9 mouse cellular contexts compared by ENCODE assay signal in the genomic region with DNA sequence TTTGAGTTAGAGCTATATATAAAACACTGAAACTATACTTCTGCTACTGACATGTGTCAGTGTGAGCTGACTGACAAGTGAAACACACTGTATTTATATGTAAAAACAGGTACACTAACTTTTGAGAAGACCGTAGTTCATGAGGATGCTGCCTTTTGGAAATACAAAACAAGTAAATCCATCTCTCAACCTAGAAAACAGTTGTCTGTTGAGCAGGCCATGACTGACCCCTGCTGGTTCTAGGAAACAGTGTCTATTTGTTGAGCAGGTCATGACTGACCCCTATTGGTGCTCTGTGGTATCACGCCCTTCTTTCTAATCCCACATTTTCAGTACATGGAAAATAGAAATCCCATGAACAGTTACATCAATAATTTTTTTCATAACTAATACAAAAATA. TPM values are rescaled to one million over a fixed set of nuclear protein-coding genes. Genes with fewer than 3 reads are reported as not detected.
DNase-seq lines count a peak whose midpoint lies in the region; ATAC-seq and TF ChIP-seq lines count a peak whose summit lies in the region.
"Had no signal": no experiment of that assay in that cellular context is flagged by ENCODE, and none has a peak within 500 bp of the region (broad histone marks: within the 10 kb centered on the region; RNA-seq: fewer than 3 reads in every experiment).

No protein-coding gene starts in this region.

- H3K27ac ChIP-seq in heart, embryonic 13.5 days (replicated peaks) = peak overlapping the region; percentile 69
- H3K27ac ChIP-seq in lung, embryonic 16.5 days (ENCODE audit: low read length) = no peak overlapping the region
- H3K27ac ChIP-seq: neural tube, embryonic 13.5 days had no signal

- DNase-seq in G1E (ENCODE audit: low spot score) = peak; percentile 5
- peak; percentile 63 for DNase-seq in brain, embryonic 18.5 days (ENCODE audit: low read depth, low spot score)
- peak; percentile 40 for DNase-seq in large intestine, adult 2 months (ENCODE audit: low read depth, low spot score)
- DNase-seq in retina, embryonic 14.5 days (ENCODE audit: low spot score) = peak; percentile 92
- DNase-seq in thymus, postnatal 4 days = peak; percentile 76

- peak overlapping the region; percentile 21; the same call in 1 of the 2 replicates for H3K9ac ChIP-seq in heart, embryonic 13.5 days
- no peak overlapping the region for H3K9ac ChIP-seq in lung, embryonic 16.5 days (ENCODE audit: low read length)
- H3K9ac ChIP-seq: neural tube, embryonic 13.5 days had no signal

- ATAC-seq in G1E (ENCODE audit: extremely low read depth, insufficient number of reproducible peaks, low FRiP score, poor library complexity, severe bottlenecking) = peak; percentile 75
- ATAC-seq in erythroid progenitor cell, adult 5-6 weeks (replicated peaks; ENCODE audit: low FRiP score, poor library complexity, severe bottlenecking) = peak; percentile 80; the same call in 1 of the 2 replicates
- no peak for ATAC-seq in heart, embryonic 13.5 days (ENCODE audit: extremely low read depth, insufficient number of reproducible peaks, low FRiP score, low TSS enrichment)
- peak; percentile 70; the same call in 1 of the 2 replicates for ATAC-seq in lung, embryonic 16.5 days (ENCODE audit: low read depth)

- 13% methylated on average over 2 of the region's 2 CpGs for WGBS in heart, embryonic 13.5 days
- WGBS in large intestine, adult 2 months = 9% methylated on average over 2 of the region's 2 CpGs
- WGBS in lung, embryonic 16.5 days = 12% methylated on average over 2 of the region's 2 CpGs

- H3K4me2 ChIP-seq in heart, embryonic 13.5 days = 0 out of 2 replicates have a peak overlapping the region, but pooled peaks have one; percentile 20
- H3K4me2 ChIP-seq in lung, embryonic 16.5 days (ENCODE audit: low read depth, low read length) = no peak overlapping the region
- H3K4me2 ChIP-seq: neural tube, embryonic 13.5 days had no signal

- H3K36me3 ChIP-seq in G1E (replicated peaks) = peaks cover 28% of the 10 kb centered on the region
- peaks cover 9% of the 10 kb centered on the region for H3K36me3 ChIP-seq in heart, embryonic 13.5 days
- H3K36me3 ChIP-seq in lung, embryonic 16.5 days (ENCODE audit: control insufficient read depth, insufficient read depth, low read length) = no peaks in the 10 kb centered on the region; the same call in 1 of the 2 replicates

- no peak overlapping the region for H3K4me3 ChIP-seq in G1E (ENCODE audit: low read depth, low read length)
- H3K4me3 ChIP-seq in heart, embryonic 13.5 days = no peak overlapping the region
- no peak overlapping the region for H3K4me3 ChIP-seq in lung, embryonic 16.5 days (ENCODE audit: low read length)
- H3K4me3 ChIP-seq: neural tube, embryonic 13.5 days had no signal

- H3K27me3 ChIP-seq in G1E (ENCODE audit: insufficient read depth, low read length) = no peaks in the 10 kb centered on the region
- H3K27me3 ChIP-seq in heart, embryonic 13.5 days (replicated peaks) = no peaks in the 10 kb centered on the region
- H3K27me3 ChIP-seq in lung, embryonic 16.5 days (ENCODE audit: control insufficient read depth, insufficient read depth, low read depth, low read length) = no peaks in the 10 kb centered on the region
- H3K27me3 ChIP-seq: neural tube, embryonic 13.5 days had no signal

- H3K9me3 ChIP-seq in G1E (replicated peaks) = no peaks in the 10 kb centered on the region
- no peaks in the 10 kb centered on the region for H3K9me3 ChIP-seq in heart, embryonic 13.5 days
- H3K9me3 ChIP-seq in lung, embryonic 16.5 days (ENCODE audit: control insufficient read depth, low read length) = no peaks in the 10 kb centered on the region
- H3K9me3 ChIP-seq: neural tube, embryonic 13.5 days had no signal

- H3K4me1 ChIP-seq in G1E (ENCODE audit: insufficient read depth, low read depth, low read length) = no peaks in the 10 kb centered on the region
- peaks cover 22% of the 10 kb centered on the region for H3K4me1 ChIP-seq in heart, embryonic 13.5 days
- H3K4me1 ChIP-seq in lung, embryonic 16.5 days (replicated peaks; ENCODE audit: control insufficient read depth, insufficient read depth, low read length) = no peaks in the 10 kb centered on the region
- H3K4me1 ChIP-seq: neural tube, embryonic 13.5 days had no signal

- peak; percentile 93 for TF ChIP-seq CTCF in G1E (IDR thresholded peaks at IDR 0.05; ENCODE audit: low read depth, low read length)

RNA-seq across cellular contexts. Expression of a gene that starts 14.3 kb away (rescaled TPM):
- total RNA-seq in G1E (2014; fragmentation: Nextera tagmentation) = 28.8 and 41.2 TPM in 2 replicates
- total RNA-seq in G1E (2017) = 9.3 and 16.6 TPM in 2 replicates
- polyA plus RNA-seq in G1E (2012) = 8.9 and 11.4 TPM in 2 replicates
- total RNA-seq in erythroid progenitor cell, adult 5-6 weeks (2015; ENCODE audit: low replicate concordance) = 11.2 and 13.4 TPM in 2 replicates
- 7.3 and 9.6 TPM in 2 replicates for total RNA-seq in erythroid progenitor cell, adult 5-6 weeks (2017; ENCODE audit: low replicate concordance)
- 8.7 and 11.7 TPM in 2 replicates for polyA plus RNA-seq in heart, embryonic 13.5 days (2015; fragmentation: Nextera tagmentation; extraction: Ambion mirVana)
- 13.3 and 22.2 TPM in 2 replicates for polyA plus RNA-seq in large intestine, adult 2 months (2012; rRNA removed)
- 13.5 and 16.9 TPM in 2 replicates for polyA plus RNA-seq in lung, embryonic 16.5 days (2015; fragmentation: Nextera tagmentation; extraction: Ambion mirVana)

RNA-seq across cellular contexts. Expression of a gene that starts 16.4 kb away (rescaled TPM):
- total RNA-seq in G1E (2014; fragmentation: Nextera tagmentation) (1.1 and 3.3 TPM in 2 replicates), G1E (2017) (0.70 and 3.9 TPM in 2 replicates)
- polyA plus RNA-seq in G1E (2012) = 0.03 and 0.07 TPM in 2 replicates
- 14.1 TPM in 1 of 2 replicates, not detected in the other for total RNA-seq in erythroid progenitor cell, adult 5-6 weeks (2015; ENCODE audit: low replicate concordance)
- 0.77 TPM in 1 of 2 replicates, not detected in the other for total RNA-seq in erythroid progenitor cell, adult 5-6 weeks (2017; ENCODE audit: low replicate concordance)
- polyA plus RNA-seq in heart, embryonic 13.5 days (2015; fragmentation: Nextera tagmentation; extraction: Ambion mirVana) = 16.0 and 16.8 TPM in 2 replicates
- 4.1 and 5.5 TPM in 2 replicates for polyA plus RNA-seq in large intestine, adult 2 months (2012; rRNA removed)
- polyA plus RNA-seq in lung, embryonic 16.5 days (2015; fragmentation: Nextera tagmentation; extraction: Ambion mirVana) = 27.1 and 29.8 TPM in 2 replicates

Comparison
In these comparisons a context has a peak if more than half of its experiments do, and no peak if none do; other contexts are left out.
1. DNase-seq: peak in every context shown above with its lines; median percentile 92 in retina, embryonic 14.5 days; 76 in thymus, postnatal 4 days; 63 in brain, embryonic 18.5 days; 40 in large intestine, adult 2 months; 5 in G1E.